Mouse (Mus musculus): ENCODE data around the gene Plekhg1. TPM values are rescaled to one million over a fixed set of nuclear protein-coding genes. Genes with fewer than 3 reads are reported as not detected.

The Plekhg1 gene
- polyA plus RNA-seq, 1 experiment from 2014 or later = 15.5 TPM

DNA sequence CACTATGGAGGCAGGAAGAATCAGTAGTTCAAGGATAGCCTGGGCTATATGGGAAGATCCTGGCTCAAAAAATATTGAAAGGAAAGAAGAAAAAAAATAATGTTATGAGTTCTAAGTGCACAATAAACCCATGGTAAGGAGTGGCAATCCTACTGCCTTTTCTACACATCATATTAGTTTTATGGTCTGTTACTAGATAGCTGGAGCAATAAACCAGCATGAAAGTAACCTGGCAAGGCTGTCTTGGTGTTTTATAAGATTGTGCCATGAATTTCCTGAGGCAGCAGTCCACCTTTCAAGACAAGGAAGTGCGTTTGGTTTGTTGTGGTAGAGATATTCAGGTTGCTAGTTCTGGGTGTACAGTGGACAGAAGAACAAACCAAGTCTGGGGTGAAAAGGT is 9.4 kb downstream of the Plekhg1 start:
- no peaks in the 10 kb centered on the region; the same call in 1 of the 2 replicates for H3K4me1 ChIP-seq
- H3K4me2 ChIP-seq (replicated peaks) = no peak overlapping the region
- H3K9me3 ChIP-seq (replicated peaks) = no peaks in the 10 kb centered on the region
- H3K4me3 ChIP-seq = no peak overlapping the region
- H3K36me3 ChIP-seq = no peaks in the 10 kb centered on the region
- 81% methylated on average over 1 of the region's 1 CpGs for WGBS
- ATAC-seq (ENCODE audit: low FRiP score) = no peak
- no peak overlapping the region for H3K27ac ChIP-seq
- H3K27me3 ChIP-seq = no peaks in the 10 kb centered on the region
- no peak overlapping the region for H3K9ac ChIP-seq

DNA sequence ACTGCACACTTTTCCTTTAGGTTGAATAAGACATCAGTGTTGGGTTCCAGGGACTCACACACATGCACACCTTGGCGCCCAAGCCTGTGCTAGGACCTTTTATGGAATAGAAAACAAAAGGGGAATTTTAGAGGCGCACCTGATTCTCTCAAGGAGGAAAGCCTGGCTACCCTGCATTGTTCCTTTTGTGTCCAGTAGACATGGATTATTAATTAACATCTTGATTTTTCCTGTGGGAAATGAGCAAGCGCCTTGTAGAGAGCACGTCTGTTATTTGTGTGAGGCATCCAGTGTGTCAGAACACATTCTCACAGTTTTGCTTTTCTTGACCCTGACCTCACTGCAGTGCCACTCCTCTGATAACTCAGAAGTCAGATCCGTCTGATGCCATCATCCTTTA is 21.8 kb downstream of the Plekhg1 start:
- no peaks in the 10 kb centered on the region for H3K27me3 ChIP-seq
- 69% methylated on average over 5 of the region's 5 CpGs for WGBS
- H3K9me3 ChIP-seq (replicated peaks) = no peaks in the 10 kb centered on the region
- H3K36me3 ChIP-seq = no peaks in the 10 kb centered on the region
- H3K4me2 ChIP-seq (replicated peaks) = no peak overlapping the region
- H3K9ac ChIP-seq = no peak overlapping the region
- no peak overlapping the region for H3K27ac ChIP-seq
- H3K4me1 ChIP-seq = peaks cover 6% of the 10 kb centered on the region; the same call in 1 of the 2 replicates
- H3K4me3 ChIP-seq = no peak overlapping the region
- no peak for ATAC-seq (ENCODE audit: low FRiP score)

DNA sequence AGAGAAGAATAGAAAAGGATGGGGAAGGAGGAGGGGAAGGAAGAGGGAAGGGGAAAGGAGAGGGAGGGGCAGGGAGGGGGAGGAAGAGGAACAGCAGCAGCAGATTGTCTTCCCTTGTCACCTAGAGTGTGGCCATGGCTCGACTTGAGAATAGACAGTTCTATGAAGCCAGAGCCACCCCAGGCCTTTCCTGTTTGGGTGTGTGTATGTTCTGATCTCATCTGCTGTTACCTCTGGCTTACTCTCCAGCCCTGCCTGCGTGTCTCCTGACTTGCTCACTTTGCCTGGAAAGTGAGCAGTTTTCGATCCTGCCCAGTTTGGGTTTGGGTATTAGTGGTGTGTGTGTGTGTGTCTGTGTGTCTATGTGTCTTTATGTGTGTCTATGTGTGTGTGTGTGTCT is 23.0 kb downstream of the Plekhg1 start:
- Histone ChIP-seq H3K4me3 (no peak overlapping the region), H3K9me3 (replicated peaks) (no peaks in the 10 kb centered on the region), H3K27ac (no peak overlapping the region), H3K4me2 (replicated peaks) (no peak overlapping the region), H3K4me1 (peaks cover 6% of the 10 kb centered on the region; the same call in 1 of the 2 replicates), H3K27me3 (no peaks in the 10 kb centered on the region), H3K9ac (no peak overlapping the region), H3K36me3 (no peaks in the 10 kb centered on the region)
- 77% methylated on average over 3 of the region's 3 CpGs for whole genome bisulfite sequencing
- ATAC-seq (ENCODE audit: low FRiP score) = no peak

DNA sequence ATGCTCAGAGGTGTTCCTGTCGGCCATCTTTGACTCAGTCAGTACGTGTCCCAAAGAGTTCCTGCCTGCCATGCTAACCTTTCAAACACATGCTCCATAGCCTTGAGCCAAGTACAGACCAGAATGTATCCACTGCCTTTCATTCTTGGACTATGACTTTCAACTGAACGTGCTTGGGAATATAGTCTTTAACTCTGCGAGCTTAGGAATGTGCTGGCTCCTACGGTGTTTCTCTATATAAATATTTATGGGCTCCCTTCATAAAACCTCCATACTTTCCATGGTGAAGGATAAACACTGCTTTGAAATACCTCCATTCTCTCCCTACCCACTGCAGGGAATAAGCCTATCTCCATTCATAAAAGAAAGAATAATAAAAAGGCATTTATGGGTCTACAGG is 29.0 kb downstream of the Plekhg1 start:
- no peak overlapping the region for H3K27ac ChIP-seq
- H3K4me3 ChIP-seq = no peak overlapping the region
- no peaks in the 10 kb centered on the region for H3K36me3 ChIP-seq
- ATAC-seq (ENCODE audit: low FRiP score) = no peak
- 83% methylated on average over 5 of the region's 5 CpGs for WGBS
- H3K9me3 ChIP-seq (replicated peaks) = no peaks in the 10 kb centered on the region
- H3K9ac ChIP-seq = no peak overlapping the region
- H3K4me1 ChIP-seq = no peaks in the 10 kb centered on the region
- no peaks in the 10 kb centered on the region for H3K27me3 ChIP-seq
- H3K4me2 ChIP-seq (replicated peaks) = no peak overlapping the region

DNA sequence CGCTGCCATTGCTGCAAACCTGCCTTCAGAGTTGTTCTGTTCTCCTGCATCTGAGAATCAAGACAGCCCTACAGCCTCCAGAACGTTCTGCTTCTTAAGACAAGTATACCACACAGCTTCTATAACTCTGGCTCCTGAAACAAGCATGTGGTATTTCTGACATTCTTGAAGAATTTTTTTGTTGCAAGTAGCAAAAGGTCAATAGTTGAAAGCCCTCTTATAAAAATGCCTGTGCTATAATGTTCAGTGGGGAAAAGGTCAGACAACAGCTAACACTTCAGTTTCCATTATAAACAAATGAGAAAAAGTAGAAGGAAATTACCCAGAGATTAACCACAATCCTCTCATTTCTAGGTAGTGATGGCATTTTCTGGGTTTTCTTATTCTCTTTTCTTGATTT is 34.2 kb downstream of the Plekhg1 start:
- Histone ChIP-seq H3K36me3 (no peaks in the 10 kb centered on the region), H3K9ac (no peak overlapping the region), H3K9me3 (replicated peaks) (no peaks in the 10 kb centered on the region), H3K4me3 (no peak overlapping the region), H3K27me3 (no peaks in the 10 kb centered on the region), H3K4me2 (replicated peaks) (no peak overlapping the region), H3K4me1 (no peaks in the 10 kb centered on the region), H3K27ac (no peak overlapping the region)
- WGBS = 77% methylated on average over 2 of the region's 2 CpGs
- no peak for ATAC-seq (ENCODE audit: low FRiP score)

DNA sequence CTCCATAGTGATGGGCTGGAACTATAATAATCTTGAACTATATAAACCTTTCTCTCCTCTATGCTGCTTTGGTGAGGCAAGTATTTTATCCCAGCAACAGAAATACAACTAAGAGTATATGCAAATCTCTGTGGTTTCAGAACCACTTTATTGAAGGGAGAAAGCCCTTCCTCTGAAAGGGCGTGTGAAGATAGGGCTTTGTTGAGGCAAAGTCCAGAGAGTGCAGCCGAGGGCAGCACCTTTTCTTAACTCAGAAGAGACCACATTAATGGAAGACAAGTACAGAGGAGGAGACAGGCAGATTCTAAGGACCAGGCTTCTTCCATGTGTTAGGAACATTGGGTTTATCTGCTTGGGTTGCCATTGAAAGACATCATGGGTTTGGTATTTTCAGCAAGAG is 36.6 kb downstream of the Plekhg1 start:
- no peaks in the 10 kb centered on the region for H3K27me3 ChIP-seq
- no peak overlapping the region for H3K9ac ChIP-seq
- no peak overlapping the region for H3K4me2 ChIP-seq (replicated peaks)
- no peaks in the 10 kb centered on the region for H3K9me3 ChIP-seq (replicated peaks)
- no peak overlapping the region for H3K4me3 ChIP-seq
- H3K27ac ChIP-seq = no peak overlapping the region
- no peak for ATAC-seq (ENCODE audit: low FRiP score)
- H3K36me3 ChIP-seq = no peaks in the 10 kb centered on the region
- 83% methylated on average over 2 of the region's 2 CpGs for WGBS
- no peaks in the 10 kb centered on the region for H3K4me1 ChIP-seq

DNA sequence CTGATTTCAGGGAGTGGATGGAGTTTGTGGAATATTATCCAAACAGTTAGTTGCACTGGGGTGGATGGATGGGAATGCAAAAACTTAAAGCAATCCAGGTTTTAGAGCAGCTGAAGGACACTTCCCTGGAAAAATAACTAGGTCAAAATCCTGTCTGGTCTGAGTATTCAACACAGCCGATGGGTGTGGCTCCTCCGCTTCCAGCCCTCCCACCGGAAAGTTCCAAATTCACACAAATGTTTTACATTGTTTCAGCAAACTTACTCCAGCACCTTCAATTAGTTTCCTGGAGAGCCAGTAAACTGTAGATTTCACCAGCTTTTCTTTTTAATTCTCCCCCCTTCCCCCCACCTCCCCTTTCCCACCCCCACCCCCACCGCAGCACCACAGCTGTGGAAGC is 45.2 kb downstream of the Plekhg1 start:
- no peak overlapping the region for H3K4me3 ChIP-seq
- 92% methylated on average over 4 of the region's 4 CpGs for WGBS
- no peaks in the 10 kb centered on the region for H3K36me3 ChIP-seq
- no peak overlapping the region for H3K27ac ChIP-seq
- ATAC-seq (ENCODE audit: low FRiP score) = no peak
- no peaks in the 10 kb centered on the region for H3K9me3 ChIP-seq (replicated peaks)
- no peaks in the 10 kb centered on the region for H3K4me1 ChIP-seq
- no peak overlapping the region for H3K9ac ChIP-seq
- no peak overlapping the region for H3K4me2 ChIP-seq (replicated peaks)
- H3K27me3 ChIP-seq = no peaks in the 10 kb centered on the region

DNA sequence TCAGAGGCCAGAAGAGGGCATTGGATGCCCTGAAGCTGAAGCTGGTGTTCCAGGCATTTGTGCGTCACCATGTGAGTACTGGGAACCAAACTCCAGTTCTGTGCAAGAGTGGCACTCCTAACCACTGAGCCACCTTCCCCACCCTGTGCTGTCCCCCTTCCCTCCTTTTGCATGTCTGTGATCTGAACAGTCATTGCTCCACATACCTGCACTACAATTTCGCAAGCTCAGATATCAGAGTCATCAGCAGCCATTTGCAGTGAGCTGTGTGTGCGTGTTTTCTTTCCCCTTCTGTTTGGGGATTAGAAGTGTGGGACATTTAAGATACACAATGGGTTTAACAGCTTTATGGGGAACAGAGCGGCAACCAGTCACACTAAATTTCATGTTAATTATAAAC is 46.4 kb downstream of the Plekhg1 start:
- Histone ChIP-seq H3K4me3 (no peak overlapping the region), H3K4me2 (replicated peaks) (no peak overlapping the region), H3K27me3 (no peaks in the 10 kb centered on the region), H3K9ac (no peak overlapping the region), H3K4me1 (no peaks in the 10 kb centered on the region), H3K36me3 (no peaks in the 10 kb centered on the region), H3K9me3 (replicated peaks) (no peaks in the 10 kb centered on the region), H3K27ac (no peak overlapping the region)
- WGBS = 87% methylated on average over 4 of the region's 4 CpGs
- no peak for ATAC-seq (ENCODE audit: low FRiP score)

DNA sequence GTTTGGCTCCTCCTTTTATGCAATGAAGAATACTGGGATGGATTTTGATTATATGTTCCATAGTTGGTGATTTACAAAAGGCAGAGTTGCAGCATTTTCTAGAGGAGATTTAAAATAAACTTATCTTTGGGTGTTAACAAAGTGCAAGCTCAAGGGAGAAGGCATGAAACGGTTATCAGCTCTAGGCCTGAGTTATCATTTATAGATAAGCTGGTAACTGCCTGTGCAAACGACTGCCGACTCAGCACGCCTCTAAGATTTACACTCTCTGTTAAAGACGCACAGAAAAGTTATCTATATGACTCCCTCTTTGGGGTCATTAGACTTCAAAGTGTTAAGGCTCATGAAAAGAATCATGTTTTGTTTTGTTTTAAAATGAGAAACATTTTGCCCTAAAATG is 46.8 kb downstream of the Plekhg1 start:
- Histone ChIP-seq H3K27ac (no peak overlapping the region), H3K9ac (no peak overlapping the region), H3K4me3 (no peak overlapping the region), H3K9me3 (replicated peaks) (no peaks in the 10 kb centered on the region), H3K27me3 (no peaks in the 10 kb centered on the region), H3K4me2 (replicated peaks) (no peak overlapping the region), H3K36me3 (no peaks in the 10 kb centered on the region), H3K4me1 (no peaks in the 10 kb centered on the region)
- ATAC-seq (ENCODE audit: low FRiP score) = no peak
- whole genome bisulfite sequencing = 88% methylated on average over 5 of the region's 5 CpGs

DNA sequence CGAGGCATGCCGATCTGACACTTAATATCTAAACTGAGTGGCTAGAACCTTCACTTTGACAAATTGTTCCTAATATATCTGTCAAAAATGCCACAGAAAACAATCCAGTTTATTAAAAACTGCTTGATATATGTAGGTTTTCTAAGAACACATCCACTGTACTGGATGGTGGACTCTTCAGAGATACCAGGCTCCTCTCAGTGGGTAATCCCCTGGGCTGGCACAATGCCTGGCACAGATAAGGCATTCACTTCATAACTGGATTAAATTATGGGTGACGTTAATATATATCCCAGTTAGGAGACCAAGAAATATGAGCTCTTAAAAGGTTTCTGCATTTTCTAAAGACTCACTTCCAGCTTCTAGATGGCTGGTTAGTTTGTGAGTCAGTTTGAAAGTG is 53.7 kb downstream of the Plekhg1 start:
- Histone ChIP-seq H3K27me3 (no peaks in the 10 kb centered on the region), H3K27ac (no peak overlapping the region), H3K4me3 (no peak overlapping the region), H3K4me1 (no peaks in the 10 kb centered on the region), H3K9ac (no peak overlapping the region), H3K4me2 (replicated peaks) (no peak overlapping the region), H3K36me3 (no peaks in the 10 kb centered on the region), H3K9me3 (replicated peaks) (no peaks in the 10 kb centered on the region)
- 83% methylated on average over 3 of the region's 3 CpGs for WGBS
- ATAC-seq (ENCODE audit: low FRiP score) = no peak

DNA sequence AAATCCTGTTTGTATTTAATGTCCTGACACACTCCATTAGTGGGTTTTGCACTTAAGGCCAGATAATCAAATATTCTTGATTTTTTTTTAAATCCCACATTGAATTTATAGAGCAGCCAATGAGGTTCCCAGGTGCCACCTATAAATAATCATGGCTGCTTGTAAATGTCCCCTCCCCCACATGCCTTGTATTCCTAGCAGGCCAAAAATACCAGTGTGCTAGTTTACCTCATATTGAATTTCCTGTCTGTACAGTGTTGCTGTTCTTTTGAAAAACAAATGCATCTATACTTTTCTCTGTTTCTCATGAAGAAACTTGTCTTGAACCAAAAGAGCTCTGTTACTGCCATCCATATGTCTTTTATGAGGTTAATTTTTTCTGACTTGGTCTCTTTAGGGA is 59.3 kb downstream of the Plekhg1 start:
- H3K36me3 ChIP-seq = no peaks in the 10 kb centered on the region
- no peaks in the 10 kb centered on the region for H3K27me3 ChIP-seq
- no peak overlapping the region for H3K4me3 ChIP-seq
- H3K4me2 ChIP-seq (replicated peaks) = no peak overlapping the region
- H3K9ac ChIP-seq = no peak overlapping the region
- H3K27ac ChIP-seq = no peak overlapping the region
- ATAC-seq (ENCODE audit: low FRiP score) = no peak
- no peaks in the 10 kb centered on the region for H3K4me1 ChIP-seq
- no peaks in the 10 kb centered on the region for H3K9me3 ChIP-seq (replicated peaks)

DNA sequence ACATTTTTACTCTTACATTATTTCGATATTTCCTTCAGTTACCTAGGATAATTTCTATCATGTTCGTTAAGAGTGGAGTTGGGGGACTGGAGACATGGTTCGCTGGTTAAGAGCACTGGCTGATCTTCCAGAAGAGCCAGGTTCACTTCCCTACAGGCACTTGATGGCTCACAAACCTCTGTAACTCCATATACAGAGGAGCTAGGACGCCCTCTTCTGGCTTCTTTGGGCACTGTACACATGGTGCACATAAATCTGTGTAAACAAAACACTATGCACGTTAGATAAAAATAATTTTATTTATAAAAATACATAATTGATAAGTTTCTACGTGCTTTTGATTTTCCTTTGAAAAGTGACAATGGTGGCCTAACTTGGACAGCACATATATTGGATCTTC is 61.1 kb downstream of the Plekhg1 start:
- H3K4me3 ChIP-seq = no peak overlapping the region
- H3K4me2 ChIP-seq (replicated peaks) = no peak overlapping the region
- no peaks in the 10 kb centered on the region for H3K36me3 ChIP-seq
- WGBS = 79% methylated on average over 6 of the region's 6 CpGs
- no peak for ATAC-seq (ENCODE audit: low FRiP score)
- no peak overlapping the region for H3K9ac ChIP-seq
- no peaks in the 10 kb centered on the region for H3K9me3 ChIP-seq (replicated peaks)
- no peak overlapping the region for H3K27ac ChIP-seq
- H3K27me3 ChIP-seq = no peaks in the 10 kb centered on the region
- H3K4me1 ChIP-seq = no peaks in the 10 kb centered on the region

DNA sequence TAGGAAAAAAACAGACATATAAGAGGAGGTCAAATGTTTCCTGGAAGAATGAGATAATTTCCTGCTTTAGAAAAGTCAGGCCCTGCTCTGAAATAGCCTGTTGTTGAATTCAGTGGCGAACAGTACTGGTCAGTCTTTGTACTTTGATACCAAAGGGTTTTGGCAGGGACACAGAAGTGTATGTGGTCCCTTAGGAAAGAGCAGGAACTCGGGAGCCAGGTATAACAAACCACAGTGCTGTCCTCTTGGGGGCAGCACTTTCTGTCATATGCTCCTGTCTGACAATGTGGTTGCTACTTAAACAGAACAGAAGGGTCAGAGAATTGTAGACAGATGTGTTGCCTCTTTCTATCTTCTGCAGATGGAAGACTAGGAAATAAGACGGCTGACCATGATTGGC is 65.2 kb downstream of the Plekhg1 start:
- no peak for ATAC-seq (ENCODE audit: low FRiP score)
- no peak overlapping the region for H3K27ac ChIP-seq
- no peaks in the 10 kb centered on the region for H3K27me3 ChIP-seq
- no peak overlapping the region for H3K4me3 ChIP-seq
- no peak overlapping the region for H3K9ac ChIP-seq
- 46% methylated on average over 3 of the region's 3 CpGs for WGBS
- no peaks in the 10 kb centered on the region for H3K4me1 ChIP-seq
- H3K9me3 ChIP-seq (replicated peaks) = no peaks in the 10 kb centered on the region
- no peak overlapping the region for H3K4me2 ChIP-seq (replicated peaks)
- H3K36me3 ChIP-seq = no peaks in the 10 kb centered on the region

DNA sequence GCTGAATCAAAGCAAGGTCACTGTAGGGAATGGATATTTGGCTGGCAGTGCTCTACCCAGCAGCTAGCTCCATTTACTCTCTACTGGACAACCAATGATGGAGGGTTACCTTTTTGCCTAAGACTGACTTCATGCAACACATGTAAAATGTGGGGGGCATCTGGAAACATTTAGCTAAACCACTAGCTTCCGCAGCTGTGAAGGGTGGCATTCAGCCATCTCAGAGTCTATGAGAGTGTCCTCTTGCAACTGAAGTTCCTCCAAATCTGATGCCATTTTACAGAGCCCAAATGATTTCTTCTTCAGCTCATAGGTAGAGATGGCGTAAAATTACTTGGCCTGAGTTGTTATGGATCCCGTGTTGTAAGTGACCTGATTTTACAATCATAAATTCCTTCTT is 67.8 kb downstream of the Plekhg1 start:
- no peak overlapping the region for H3K4me3 ChIP-seq
- no peak overlapping the region for H3K4me2 ChIP-seq (replicated peaks)
- H3K4me1 ChIP-seq = no peaks in the 10 kb centered on the region
- no peak overlapping the region for H3K27ac ChIP-seq
- 87% methylated on average over 3 of the region's 3 CpGs for WGBS
- H3K27me3 ChIP-seq = no peaks in the 10 kb centered on the region
- no peaks in the 10 kb centered on the region for H3K9me3 ChIP-seq (replicated peaks)
- no peak for ATAC-seq (ENCODE audit: low FRiP score)
- H3K9ac ChIP-seq = no peak overlapping the region
- no peaks in the 10 kb centered on the region for H3K36me3 ChIP-seq

All from hindbrain, embryonic 12.5 days (tissue).